Mouse (Mus musculus): ENCODE data around the gene Zfp62. TPM values are rescaled to one million over a fixed set of nuclear protein-coding genes. Genes with fewer than 3 reads are reported as not detected.

Gene Zfp62
- total RNA-seq, 2 experiments from 2014 or later: 36.9 to 39.5 TPM

DNA sequence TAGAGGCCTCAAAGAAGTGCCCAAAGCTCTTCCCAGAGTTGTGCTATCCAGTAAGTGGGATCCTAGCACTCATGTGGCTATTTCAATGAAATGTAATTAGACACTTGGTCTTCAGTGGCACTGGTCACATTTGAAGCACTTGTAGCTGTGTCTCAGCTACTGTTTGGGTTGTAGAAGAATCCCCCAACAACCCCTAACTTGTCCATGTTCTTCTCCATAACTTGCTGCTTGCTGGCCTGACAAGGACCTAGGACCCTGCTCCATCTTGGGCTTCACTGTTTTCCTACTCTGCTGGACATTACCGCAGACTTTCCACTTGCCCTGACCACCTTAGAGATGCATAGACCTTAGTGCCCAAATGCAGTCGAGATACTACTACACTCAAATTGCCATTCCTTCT, 1.0 kb upstream of the Zfp62 start:
- DNase-seq (ENCODE audit: low spot score in 2 of 2): no peak
- intact Hi-C loops (cut with DNase I): loop anchor here (2.0 to 10.0 kb wide), 2 partner anchors 47 to 387 kb away; partner anchors contain the start of gene Trim41

DNA sequence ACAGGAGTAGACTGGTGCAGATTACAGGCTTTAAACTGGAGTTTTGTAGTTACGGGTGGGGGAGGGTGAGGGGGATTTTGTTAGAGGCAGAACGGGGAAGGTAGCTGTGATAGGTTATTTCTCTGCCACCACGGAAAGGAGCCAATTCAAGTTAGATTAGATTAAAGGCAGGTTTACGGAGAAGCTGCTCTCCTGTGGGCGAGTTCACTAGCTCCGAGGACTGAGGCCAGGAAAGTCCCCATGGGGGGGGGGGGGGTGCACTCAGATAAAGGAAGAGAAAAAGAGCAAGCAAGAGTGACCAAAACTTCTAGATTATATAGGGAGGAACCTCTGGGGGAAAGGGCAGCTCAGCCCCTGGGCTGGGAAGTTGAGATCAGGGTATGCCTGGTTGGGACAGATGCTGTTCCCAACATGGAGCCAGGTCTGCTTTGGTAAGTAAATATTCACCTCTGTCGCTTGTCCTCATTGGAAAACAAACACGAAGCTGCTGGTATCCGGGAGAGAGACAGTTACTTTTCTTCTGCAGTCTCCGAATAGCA, 500 bp upstream of the Zfp62 start:
- DNase-seq (ENCODE audit: low spot score in 2 of 2): peak in 1 of 2 experiments; percentile 13
- intact Hi-C loops (cut with DNase I): loop anchor here (2.0 to 10.0 kb wide), 2 partner anchors 46 to 388 kb away; partner anchors contain the start of gene Trim41

DNA sequence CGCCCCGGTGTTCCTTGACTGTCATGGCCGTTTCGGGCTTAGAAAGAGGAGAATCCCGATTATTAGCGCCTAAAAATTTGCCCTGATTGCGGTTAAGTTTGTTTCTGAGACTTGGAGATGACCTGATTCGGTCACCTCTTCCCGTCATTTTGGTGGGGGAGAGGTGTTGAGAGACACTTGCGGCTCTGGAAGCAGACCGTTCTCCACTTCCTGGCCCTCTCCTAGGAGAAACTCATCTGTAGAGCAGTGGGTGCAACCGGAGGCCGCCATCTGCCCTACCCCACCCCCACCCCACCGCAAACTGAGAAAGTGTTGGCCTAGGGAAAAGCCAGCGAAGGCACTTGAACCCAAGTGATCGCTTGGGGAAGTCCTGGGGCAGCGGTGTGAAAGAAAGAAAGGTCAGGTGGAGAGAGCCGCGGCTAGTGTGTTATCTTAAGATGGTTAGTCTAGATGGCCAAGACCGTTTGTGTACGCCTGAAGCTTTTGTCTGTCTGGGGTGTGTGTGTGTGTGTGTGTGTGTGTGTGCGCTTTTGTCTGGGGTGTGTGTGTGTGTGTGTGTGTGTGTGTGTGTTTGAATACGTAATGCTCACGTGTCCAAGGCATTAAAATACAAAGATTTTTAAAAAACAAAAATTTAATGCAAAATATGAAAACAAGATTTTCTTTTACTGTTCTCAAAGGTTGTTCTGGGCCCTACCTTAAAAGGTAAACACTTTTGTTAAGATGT, 842 bp downstream of the Zfp62 start:
- peak in 1 of 2 experiments; percentile 49 for DNase-seq (ENCODE audit: low spot score in 2 of 2)
- intact Hi-C loops (cut with DNase I): loop anchor here (2.0 to 10.0 kb wide), 2 partner anchors 45 to 389 kb away; partner anchors contain the start of gene Trim41

DNA sequence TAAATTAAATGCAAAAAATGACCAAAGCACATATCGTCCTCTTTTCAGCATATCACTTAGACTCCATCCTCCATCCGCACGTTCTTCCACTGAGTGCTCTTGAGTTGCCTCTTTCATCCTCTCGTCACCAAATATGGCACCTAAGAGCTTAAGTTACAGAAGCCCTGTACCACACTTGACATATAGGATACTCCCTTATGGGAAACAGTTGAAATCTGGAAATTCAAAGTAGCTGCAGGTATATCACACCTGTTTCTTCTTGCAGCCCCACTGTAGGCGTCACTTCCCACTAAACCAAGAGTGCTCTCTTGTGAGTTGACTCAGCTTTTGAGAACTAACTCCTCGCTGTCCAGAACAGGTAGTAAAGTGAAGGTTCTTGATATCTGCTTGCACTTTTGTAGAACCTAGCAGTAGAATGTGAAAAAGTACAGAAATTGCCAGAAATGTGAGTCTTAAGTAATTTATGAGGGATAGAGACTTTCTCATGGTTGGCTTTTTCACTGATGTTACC, 2.0 kb downstream of the Zfp62 start:
- intact Hi-C loops (cut with DNase I): loop anchor here (10.0 kb wide), 1 partner anchor 390 kb away; the partner anchor contains the start of gene Trim41

DNA sequence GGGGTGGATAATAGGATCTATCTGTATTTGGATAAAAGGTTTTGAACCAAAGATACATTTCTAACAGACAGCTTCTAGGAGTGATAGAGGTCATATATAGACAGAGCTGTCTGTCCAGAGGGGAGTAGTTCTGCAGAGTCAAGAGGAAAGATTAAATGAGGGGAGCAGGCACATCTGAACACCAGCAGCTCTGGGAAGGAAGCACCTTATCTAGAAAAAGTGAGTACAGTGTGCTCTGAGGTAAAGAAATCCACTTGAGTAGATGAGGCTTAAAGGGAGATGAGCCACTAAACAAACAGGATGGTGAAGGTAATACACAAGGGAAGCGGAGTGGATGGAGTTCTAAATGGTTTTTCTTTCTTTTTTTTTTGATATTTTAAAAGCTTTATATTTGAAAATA, 4.4 kb downstream of the Zfp62 start:
- intact Hi-C loops (cut with DNase I): loop anchor here (10.0 kb wide), 1 partner anchor 393 kb away; the partner anchor contains the start of gene Trim41

More for the DNA sequence above, 2.0 kb downstream of the Zfp62 start:
- no peak for DNase-seq (ENCODE audit: low spot score in 2 of 2)

DNA sequence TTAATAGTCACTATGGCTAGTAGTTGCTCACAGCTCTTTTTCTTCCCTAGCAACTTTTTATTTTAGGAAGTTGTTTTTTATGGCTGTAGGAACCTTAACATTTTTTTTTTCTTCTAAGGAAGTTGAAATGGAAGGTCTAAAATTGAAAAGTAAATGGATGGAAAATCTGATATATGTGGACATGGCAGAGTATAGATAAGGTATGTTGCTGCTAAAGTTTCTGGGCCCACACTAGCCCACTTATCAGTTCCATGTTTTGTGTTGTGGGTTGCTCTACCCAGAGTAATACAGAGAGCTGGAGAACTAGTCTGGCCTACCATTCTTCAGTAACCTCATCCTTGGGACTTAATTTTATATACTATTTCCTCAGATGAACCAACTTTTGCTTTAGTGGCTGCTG, 9.5 kb downstream of the Zfp62 start:
- intact Hi-C loops (cut with DNase I): no loop called here
- no peak for DNase-seq (ENCODE audit: low spot score in 2 of 2)

More for the DNA sequence above, 4.4 kb downstream of the Zfp62 start:
- no peak for DNase-seq (ENCODE audit: low spot score in 2 of 2)

DNA sequence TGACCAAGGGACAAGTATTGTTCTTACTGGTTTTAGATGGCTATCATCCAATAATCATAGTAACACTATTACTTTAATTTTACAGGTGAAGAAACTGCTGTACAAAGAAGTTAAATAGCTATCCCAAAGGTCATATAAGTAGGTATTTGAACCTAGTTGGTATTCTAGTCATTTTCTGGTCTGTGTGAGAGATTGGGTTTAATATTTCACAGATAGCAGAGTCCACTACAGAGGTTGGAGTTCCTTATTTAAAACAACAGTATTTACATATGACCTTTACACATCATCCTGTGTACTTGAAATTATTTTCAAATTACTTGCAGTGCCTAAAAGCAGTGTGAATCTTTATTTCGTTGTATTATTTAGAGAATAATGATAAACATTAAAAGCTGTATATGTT, 10.4 kb downstream of the Zfp62 start:
- DNase-seq (ENCODE audit: low spot score in 2 of 2): no peak

DNA sequence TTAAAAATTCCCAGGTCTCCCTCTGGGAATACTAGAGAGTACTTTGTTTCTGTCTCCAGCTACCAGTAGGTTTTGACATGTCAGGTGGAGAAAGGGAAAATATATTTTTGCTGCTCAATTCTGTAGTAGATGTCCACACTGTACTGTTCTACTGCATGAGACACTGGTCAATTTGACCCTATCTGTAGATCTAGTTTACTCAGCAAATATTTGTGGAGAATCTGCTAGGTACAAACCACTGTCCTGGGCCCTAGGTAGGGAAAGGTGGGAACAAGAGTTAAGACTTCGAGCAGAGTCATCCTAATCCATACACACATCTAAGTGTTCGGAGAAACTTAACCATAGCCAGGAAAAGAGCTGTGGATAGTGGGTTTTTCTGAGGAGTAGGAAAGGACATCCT, 16.2 kb downstream of the Zfp62 start:
- intact Hi-C loops (cut with DNase I): no loop called here
- DNase-seq (ENCODE audit: low spot score in 2 of 2): no peak

More for the DNA sequence above, 10.4 kb downstream of the Zfp62 start:
- intact Hi-C loops (cut with DNase I): no loop called here

DNA sequence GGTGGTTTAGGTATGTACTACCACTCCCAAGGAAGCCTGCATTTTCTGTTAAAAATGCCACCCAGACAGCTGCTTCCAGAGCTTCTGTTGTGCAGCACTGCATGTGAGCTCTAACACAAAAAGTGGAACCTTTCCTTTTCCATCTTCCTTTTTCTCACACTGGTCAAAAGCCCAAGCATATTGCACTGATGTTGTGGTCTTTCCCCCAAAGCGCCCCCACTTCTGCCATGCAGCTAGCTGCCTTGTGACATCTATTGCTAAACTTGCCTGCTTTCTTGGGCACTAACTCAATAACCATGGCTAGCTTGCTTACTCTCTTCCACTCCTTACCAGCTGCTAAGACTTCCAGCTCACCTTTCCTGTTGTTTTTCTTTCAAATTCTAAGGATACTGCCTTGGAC, 21.4 kb downstream of the Zfp62 start:
- DNase-seq (ENCODE audit: low spot score in 2 of 2): no peak
- intact Hi-C loops (cut with DNase I): no loop called here

DNA sequence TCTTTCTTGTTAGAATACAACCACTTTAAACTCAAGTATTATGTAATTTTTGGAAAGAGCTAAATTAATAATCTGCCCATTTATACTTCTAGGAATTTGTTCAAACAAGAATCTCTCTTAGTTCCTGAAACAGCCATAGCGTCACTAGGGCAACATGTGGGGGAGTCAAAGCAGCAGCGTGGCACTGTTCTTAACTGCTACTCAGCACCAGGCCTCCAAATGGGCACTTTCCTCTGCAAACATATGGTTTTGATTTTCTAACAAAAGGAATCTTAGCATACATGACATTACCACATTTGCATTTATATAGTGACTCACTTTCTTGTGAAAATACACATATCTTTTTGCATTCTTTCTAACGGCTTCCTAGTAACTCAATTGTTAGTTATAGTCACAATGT, 29.7 kb downstream of the Zfp62 start:
- DNase-seq (ENCODE audit: low spot score in 2 of 2): peak; percentile 32 to 38
- intact Hi-C loops (cut with DNase I): no loop called here

DNA sequence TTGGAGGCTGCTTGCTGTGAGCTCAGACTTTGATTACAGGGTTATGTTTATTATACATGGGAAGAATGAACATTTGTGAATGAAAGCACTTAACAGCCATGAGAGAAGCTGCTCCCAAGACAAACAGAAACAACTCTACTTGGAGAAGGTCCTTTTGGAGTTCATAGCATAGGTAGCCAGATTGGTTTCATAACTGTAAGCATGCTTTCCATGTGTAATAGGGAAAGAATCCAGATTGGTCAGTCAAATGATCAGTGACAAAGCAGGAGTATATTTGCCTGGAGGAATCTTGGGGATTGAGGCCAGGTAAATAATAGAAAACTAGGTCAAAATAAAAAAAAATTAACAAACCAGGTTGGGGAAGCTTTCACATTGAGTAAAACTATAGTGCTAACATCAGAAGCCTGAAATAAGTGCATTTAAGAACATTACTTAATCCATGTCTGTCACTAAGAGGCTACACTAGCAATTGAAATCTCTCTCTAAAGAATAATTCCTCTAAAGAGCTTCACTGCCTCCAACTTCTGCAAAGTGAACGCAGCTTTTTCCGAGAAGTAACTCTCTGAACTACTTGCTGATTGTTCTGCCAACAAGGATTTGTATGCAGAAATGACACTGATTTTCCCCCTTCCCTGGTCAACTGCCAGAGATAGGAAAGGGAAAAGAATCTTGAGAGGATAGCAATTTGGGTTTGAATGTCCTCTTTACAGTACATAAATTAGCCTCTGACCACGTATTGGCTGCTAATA, 32.5 kb downstream of the Zfp62 start:
- DNase-seq (ENCODE audit: low spot score in 2 of 2): no peak
- intact Hi-C loops (cut with DNase I): no loop called here

DNA sequence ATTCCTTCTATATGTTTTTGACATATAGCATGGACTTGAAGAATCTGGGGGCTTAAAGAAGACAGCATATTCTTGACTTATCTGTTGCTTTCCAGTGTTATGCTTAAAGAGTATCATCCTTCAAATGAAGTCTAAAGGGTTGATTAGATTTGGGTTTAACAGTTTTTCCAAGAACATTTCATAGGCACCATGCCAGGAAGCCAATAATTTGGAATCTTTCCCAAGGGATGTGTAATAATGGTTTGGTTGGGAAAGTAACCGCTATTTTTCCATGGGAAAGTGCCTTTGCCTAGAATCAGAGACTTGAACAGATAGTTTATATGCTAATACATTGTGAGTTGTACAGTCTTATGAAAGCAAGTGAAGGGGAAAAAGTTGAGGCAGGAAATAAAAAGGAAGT, 33.8 kb downstream of the Zfp62 start:
- no peak for DNase-seq (ENCODE audit: low spot score in 2 of 2)
- intact Hi-C loops (cut with DNase I): no loop called here

DNA sequence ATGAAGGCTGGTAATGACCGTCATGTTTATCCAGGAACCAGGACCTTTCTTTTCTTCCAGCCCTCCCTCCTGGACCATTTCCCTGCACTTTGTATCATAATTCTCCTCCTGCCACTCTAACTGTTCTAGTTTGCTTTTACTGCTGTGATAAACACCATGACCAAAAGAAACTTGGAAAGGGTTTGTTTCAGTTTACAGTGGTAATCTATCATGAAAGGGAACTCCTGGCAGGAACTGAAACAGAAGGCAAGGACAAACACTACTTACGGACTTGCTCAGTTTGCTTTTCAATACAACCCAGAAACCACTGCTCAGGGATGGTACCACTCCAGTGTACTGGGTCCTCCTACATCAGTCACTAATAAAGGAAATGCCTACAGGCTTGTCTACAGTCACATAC, 34.4 kb downstream of the Zfp62 start:
- DNase-seq (ENCODE audit: low spot score in 2 of 2): no peak
- intact Hi-C loops (cut with DNase I): no loop called here

DNA sequence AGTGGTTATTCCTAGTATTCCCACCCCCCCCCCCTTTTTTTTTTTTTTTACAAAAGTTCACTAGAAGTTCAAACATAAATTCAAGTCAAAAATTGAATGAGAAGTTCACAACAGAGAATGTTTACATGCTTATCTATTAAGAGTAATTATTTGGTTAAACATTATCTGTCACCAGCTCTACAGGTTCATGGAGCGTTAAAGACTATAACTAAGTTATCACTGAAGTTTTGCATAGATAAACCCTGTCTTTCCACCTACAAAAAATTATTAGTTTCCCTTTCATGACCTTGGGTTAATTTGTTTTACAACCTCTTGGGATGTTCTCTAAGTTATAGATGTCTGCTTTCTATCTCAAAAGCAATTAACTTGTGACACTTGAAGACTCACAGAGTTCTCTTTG, 37.2 kb downstream of the Zfp62 start:
- DNase-seq (ENCODE audit: low spot score in 2 of 2): no peak
- intact Hi-C loops (cut with DNase I): loop anchor here (10.0 kb wide), 2 partner anchors 386 to 426 kb away; partner anchors contain the start of gene Trim41

DNA sequence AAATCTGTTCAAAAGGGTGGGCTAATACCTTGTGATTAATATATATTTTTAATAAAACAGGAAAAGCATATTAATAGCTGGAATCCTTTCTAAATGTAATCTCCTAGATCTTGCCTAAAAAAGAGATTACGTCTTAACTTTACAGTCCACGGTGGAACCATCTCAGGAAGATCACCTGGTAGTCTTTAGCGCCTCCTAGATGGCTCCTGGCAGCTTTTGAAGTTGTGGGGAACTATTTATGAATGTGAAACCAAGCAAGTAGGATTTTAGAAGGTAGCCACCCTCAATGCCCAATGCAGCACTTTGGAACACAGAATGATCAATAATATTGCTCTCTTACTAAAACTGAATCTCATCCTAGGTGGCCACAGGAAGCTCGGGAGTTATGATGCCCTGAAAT, 37.8 kb downstream of the Zfp62 start:
- intact Hi-C loops (cut with DNase I): loop anchor here (10.0 kb wide), 2 partner anchors 386 to 426 kb away; partner anchors contain the start of gene Trim41
- DNase-seq (ENCODE audit: low spot score in 2 of 2): no peak

DNA sequence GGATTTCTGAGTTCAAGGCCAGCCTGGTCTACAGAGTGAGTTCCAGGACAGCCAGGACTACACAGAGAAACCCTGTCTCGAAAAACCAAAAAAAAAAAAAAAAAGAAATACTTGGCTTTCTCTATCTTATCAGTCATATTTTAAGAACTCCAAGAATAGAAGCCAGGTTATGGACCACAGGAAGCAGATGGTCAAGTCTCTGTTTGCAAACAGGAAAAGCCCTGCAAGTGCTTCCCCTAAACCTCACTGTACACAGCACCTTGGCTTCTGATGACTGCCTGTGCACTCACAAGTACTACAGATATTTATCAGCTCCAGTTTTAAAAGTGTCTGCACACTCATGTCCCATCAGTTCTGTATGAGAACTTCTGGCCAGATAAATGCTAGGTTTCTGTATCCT, 38.4 kb downstream of the Zfp62 start:
- intact Hi-C loops (cut with DNase I): loop anchor here (10.0 kb wide), 2 partner anchors 387 to 427 kb away; partner anchors contain the start of gene Trim41
- no peak for DNase-seq (ENCODE audit: low spot score in 2 of 2)

DNA sequence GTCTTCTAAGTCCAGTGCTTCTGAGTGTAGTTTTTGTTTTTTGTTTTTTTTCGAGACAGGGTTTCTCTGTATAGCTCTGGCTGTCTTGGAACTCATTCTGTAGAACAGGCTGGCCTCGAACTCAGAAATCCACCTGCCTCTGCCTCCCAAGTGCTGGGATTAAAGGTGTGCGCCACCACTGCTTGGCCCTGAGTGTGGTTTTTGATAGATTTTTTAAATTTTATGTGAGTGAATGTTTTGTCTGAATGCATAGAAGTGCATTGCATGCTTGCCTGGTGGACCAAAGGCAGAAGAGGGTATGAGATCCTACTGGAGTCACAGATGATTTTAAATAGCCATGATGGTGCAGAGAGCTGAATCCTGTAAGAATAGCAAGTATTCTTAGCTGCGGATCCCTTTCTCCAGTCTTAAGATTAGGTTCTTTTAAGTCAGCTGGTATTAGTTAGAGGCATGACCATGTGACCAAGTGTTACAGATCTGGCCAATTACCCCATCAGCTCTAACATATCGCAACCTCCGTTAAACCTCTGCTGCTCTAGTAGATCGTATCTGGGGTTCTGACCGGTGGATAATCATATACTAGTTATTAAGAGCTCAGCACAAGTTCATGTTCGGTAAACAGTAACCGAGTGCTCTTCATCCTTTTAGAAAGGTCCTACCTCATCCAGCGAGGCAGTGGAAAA, 40.0 kb downstream of the Zfp62 start:
- no peak for DNase-seq (ENCODE audit: low spot score in 2 of 2)
- intact Hi-C loops (cut with DNase I): loop anchor here (10.0 kb wide), 2 partner anchors 388 to 428 kb away; partner anchors contain the start of gene Trim41

DNA sequence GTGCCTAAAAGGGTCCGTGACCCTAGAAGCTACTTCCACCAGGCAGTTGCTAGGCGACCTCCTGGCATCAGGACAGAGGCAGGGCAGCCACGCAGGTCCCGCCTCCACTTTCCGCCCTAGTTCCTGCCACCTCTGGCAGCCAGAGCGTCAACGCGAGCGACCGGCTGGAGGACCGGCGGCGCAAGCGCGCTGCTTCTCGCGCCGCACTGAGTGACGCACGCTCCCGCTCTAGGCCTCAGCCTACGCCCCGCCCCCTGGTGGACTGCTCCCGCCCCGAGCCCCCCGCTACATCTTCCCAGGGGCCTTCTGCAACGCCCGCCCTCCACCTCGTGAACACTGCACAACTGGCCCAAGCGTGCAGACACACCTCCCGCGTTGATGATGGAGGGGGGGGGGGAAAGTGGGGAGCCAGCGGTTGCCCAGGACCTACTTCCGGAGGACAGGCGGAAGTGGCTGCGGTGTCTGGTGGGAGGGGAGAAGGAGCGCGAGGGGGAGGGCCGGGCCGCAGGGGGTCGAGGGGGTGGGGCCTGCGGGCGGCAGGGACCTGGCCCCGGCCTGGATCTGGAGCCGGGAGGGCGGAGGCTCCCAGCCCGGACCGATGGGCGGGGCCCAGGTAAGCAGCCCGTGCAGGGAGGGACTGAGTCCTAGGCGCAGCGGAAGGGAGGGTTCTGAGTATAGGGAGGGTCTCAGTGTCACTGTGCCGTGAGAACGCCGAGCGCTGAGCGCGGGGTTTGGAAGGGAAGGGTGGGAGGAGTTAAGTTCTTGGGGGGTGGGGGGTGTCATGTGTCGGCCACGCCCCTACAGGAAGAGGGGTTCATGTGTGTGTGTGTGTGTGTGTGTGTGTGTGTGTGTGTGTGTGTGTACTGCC, 40.9 kb downstream of the Zfp62 start, which contains the start of gene Mgat1:
TSS of gene Mgat1 (plus strand) at position 465 of the 868 bp plus-strand sequence.
- intact Hi-C loops (cut with DNase I): loop anchor here (10.0 kb wide), 2 partner anchors 389 to 429 kb away; partner anchors contain the start of gene Trim41
- peak; percentile 91 to 92 for DNase-seq (ENCODE audit: low spot score in 2 of 2)

Measured in left cerebral cortex, postnatal 14 days (tissue).